Mouse (Mus musculus) Patski (cell line): Measurements from ENCODE around the gene Galnt10. TPM values are rescaled to one million over a fixed set of nuclear protein-coding genes. Genes with fewer than 3 reads are reported as not detected.

Source experiments
- ATAC-seq: fragments of 100-300 bp; one replicate; pipeline ENCODE4 v1.8.0; 2021
- CTCF ChIA-PET: fragments of 350-600 bp; sonication (Branson Sonifier 250); formaldehyde crosslinking; loops from one replicate; lab custom pipeline; 2022; ENCODE audit warnings: inconsistent platforms; lab: Charles Lee
- POLR2A ChIA-PET: fragments of 350-600 bp; sonication (Branson Sonifier 250); formaldehyde crosslinking; loops from one replicate; lab custom pipeline; 2022; ENCODE audit warnings: antibody characterized with exemption, inconsistent platforms; lab: Charles Lee
- DNase-seq: peaks from one replicate; pipeline ENCODE4 v3.0.0-alpha.2; 2011; ENCODE audit warnings: low read depth, low spot score
- H3K27me3 ChIP-seq: fragments of 371-371 bp; one replicate; pipeline ENCODE4 v1.5.1; 2021
- CTCF ChIP-seq: fragments of 100-300 bp; IDR thresholded peaks from one replicate; pipeline ENCODE4 v1.5.1; 2021
- in situ Hi-C: fragments of 300-500 bp; cut with MboI; formaldehyde crosslinking; loops from 3 replicates; pipeline ENCODE4 v1.11.1; 2018; ENCODE audit warnings: low pct_unique_long_range_greater_than_20kb, mixed read lengths
- polyA plus RNA-seq: library from polyadenylated mRNA; unstranded; gene quantifications from one replicate; pipeline ENCODE4 v1.2.3, GENCODE M21; 2021

Gene Galnt10
- polyA plus RNA-seq, 1 experiment from 2014 or later, result 74.9 TPM

GRCm38 (mm10) chr11:57753538-57754203 is 108.4 kb downstream of the Galnt10 start:
- no peaks in the 10 kb centered on the region for H3K27me3 ChIP-seq
- no peak for TF ChIP-seq CTCF
- no peak for DNase-seq
- ATAC-seq, result no peak
- POLR2A ChIA-PET, result no interaction called here
- CTCF ChIA-PET, result interaction anchor here (1.1 to 1.4 kb wide), 2 partner anchors 21 to 25 kb away, joined by 3 read pairs; no protein-coding TSS in a partner anchor
- in situ Hi-C loops, result no loop called here

GRCm38 (mm10) chr11:57758621-57759020 is 113.4 kb downstream of the Galnt10 start:
- DNase-seq, result no peak
- peak; percentile 47 for ATAC-seq
- in situ Hi-C loops, result no loop called here
- TF ChIP-seq CTCF, result no peak
- no peaks in the 10 kb centered on the region for H3K27me3 ChIP-seq
- ChIA-PET POLR2A (no interaction called here), CTCF (interaction anchor here (1.1 to 2.1 kb wide), 4 partner anchors 11 to 210 kb away, joined by 3 to 6 read pairs (median 5); no protein-coding TSS in a partner anchor)

- in situ Hi-C loops, result no loop called here
- CTCF ChIA-PET, result interaction anchor here (1.1 kb wide), 1 partner anchor 10 kb away, joined by 3 read pairs; no protein-coding TSS in a partner anchor
Measured at GRCm38 (mm10) chr11:57760509-57761058, 115.3 kb downstream of the Galnt10 start.

GRCm38 (mm10) chr11:57761347-57761746 is 116.1 kb downstream of the Galnt10 start:
- ChIA-PET CTCF (interaction anchor here (1.1 kb wide), 1 partner anchor 11 kb away, joined by 3 read pairs; no protein-coding TSS in a partner anchor), POLR2A (interaction anchor here (0.6 to 0.7 kb wide), 2 partner anchors 119 to 154 kb away, joined by 3 read pairs; no protein-coding TSS in a partner anchor)
- TF ChIP-seq CTCF, result no peak
- in situ Hi-C loops, result no loop called here
- no peak for DNase-seq
- no peaks in the 10 kb centered on the region for H3K27me3 ChIP-seq
- ATAC-seq, result no peak

More at GRCm38 (mm10) chr11:57760509-57761058, 115.3 kb downstream of the Galnt10 start:
- POLR2A ChIA-PET, result interaction anchor here (0.7 kb wide), 1 partner anchor 27 kb away, joined by 5 read pairs; no protein-coding TSS in a partner anchor
- TF ChIP-seq CTCF, result no peak
- DNase-seq, result no peak
- no peaks in the 10 kb centered on the region for H3K27me3 ChIP-seq
- ATAC-seq, result no peak

GRCm38 (mm10) chr11:57764124-57764523 is 118.9 kb downstream of the Galnt10 start:
- DNase-seq (no peak), ATAC-seq (peak; percentile 53)
- CTCF ChIA-PET, result interaction anchor here (0.9 kb wide), 1 partner anchor 55 kb away, joined by 4 read pairs; no protein-coding TSS in a partner anchor
- H3K27me3 ChIP-seq, result no peaks in the 10 kb centered on the region
- in situ Hi-C loops, result no loop called here
- POLR2A ChIA-PET, result no interaction called here
- no peak for TF ChIP-seq CTCF

GRCm38 (mm10) chr11:57766617-57767016 is 121.4 kb downstream of the Galnt10 start:
- TF ChIP-seq CTCF, result no peak
- DNase-seq, result no peak
- in situ Hi-C loops, result no loop called here
- ChIA-PET CTCF (interaction anchor here (1.2 kb wide), 1 partner anchor 12 kb away, joined by 3 read pairs; no protein-coding TSS in a partner anchor), POLR2A (no interaction called here)
- H3K27me3 ChIP-seq, result no peaks in the 10 kb centered on the region
- no peak for ATAC-seq

GRCm38 (mm10) chr11:57767171-57767570 is 121.9 kb downstream of the Galnt10 start:
- ATAC-seq (no peak), DNase-seq (no peak)
- ChIA-PET POLR2A (no interaction called here), CTCF (no interaction called here)
- no peaks in the 10 kb centered on the region for H3K27me3 ChIP-seq
- in situ Hi-C loops, result no loop called here
- no peak for TF ChIP-seq CTCF

- no peak for ATAC-seq
- no peak for TF ChIP-seq CTCF
- ChIA-PET CTCF (no interaction called here), POLR2A (no interaction called here)
- no peaks in the 10 kb centered on the region for H3K27me3 ChIP-seq
- DNase-seq, result no peak
- in situ Hi-C loops, result loop anchor here (5.0 to 10.0 kb wide), 3 partner anchors 153 to 296 kb away; no protein-coding TSS in a partner anchor
Measured at GRCm38 (mm10) chr11:57770776-57771175, 125.5 kb downstream of the Galnt10 start.

GRCm38 (mm10) chr11:57771676-57772075 is 126.4 kb downstream of the Galnt10 start:
- in situ Hi-C loops, result loop anchor here (5.0 to 10.0 kb wide), 3 partner anchors 154 to 297 kb away; no protein-coding TSS in a partner anchor
- DNase-seq (no peak), ATAC-seq (no peak)
- CTCF ChIA-PET, result interaction anchor here (1.4 kb wide), 1 partner anchor 221 kb away, joined by 4 read pairs; no protein-coding TSS in a partner anchor
- no peak for TF ChIP-seq CTCF
- POLR2A ChIA-PET, result no interaction called here
- no peaks in the 10 kb centered on the region for H3K27me3 ChIP-seq

GRCm38 (mm10) chr11:57773479-57773878 is 128.2 kb downstream of the Galnt10 start:
- ChIA-PET POLR2A (no interaction called here), CTCF (interaction anchor here (2.1 kb wide), 1 partner anchor 224 kb away, joined by 5 read pairs; no protein-coding TSS in a partner anchor)
- in situ Hi-C loops, result loop anchor here (5.0 to 10.0 kb wide), 3 partner anchors 156 to 299 kb away; no protein-coding TSS in a partner anchor
- ATAC-seq (no peak), DNase-seq (no peak)
- no peak for TF ChIP-seq CTCF
- H3K27me3 ChIP-seq, result no peaks in the 10 kb centered on the region
